Mouse (Mus musculus): ENCODE measurements around the gene Faf1. TPM values are rescaled to one million over a fixed set of nuclear protein-coding genes. Genes with fewer than 3 reads are reported as not detected.

The Faf1 gene
- polyA plus RNA-seq, 1 experiment from 2014 or later, result 22.6 TPM

- Histone ChIP-seq H3K27me3 (ENCODE audit: insufficient read depth, low read length) (peaks cover 86% of the 10 kb centered on the region), H3K9me3 (replicated peaks; ENCODE audit: low read length) (no peaks in the 10 kb centered on the region), H3K4me1 (replicated peaks; ENCODE audit: insufficient read depth, low read length) (no peaks in the 10 kb centered on the region; the same call in 1 of the 2 replicates), H3K9ac (ENCODE audit: low read depth, low read length) (no peak overlapping the region), H3K27ac (no peak overlapping the region), H3K36me3 (ENCODE audit: insufficient read depth, low read length) (no peaks in the 10 kb centered on the region), H3K4me3 (replicated peaks; ENCODE audit: low read depth, low read length) (no peak overlapping the region), H3K4me2 (ENCODE audit: low read length) (no peak overlapping the region)
- WGBS, result 3% methylated on average over 16 of the region's 16 CpGs
- no peak for TF ChIP-seq CTCF (IDR thresholded peaks at IDR 0.05; ENCODE audit: low read depth)
- ATAC-seq (replicated peaks; ENCODE audit: low FRiP score, low read depth), result no peak
- no peak for DNase-seq (ENCODE audit: low spot score)
These were observed 309.2 kb downstream of the Faf1 start for GRCm38 (mm10) chr4:109985424-109986172.

- no peak overlapping the region for H3K4me3 ChIP-seq (replicated peaks; ENCODE audit: low read depth, low read length)
- ATAC-seq (replicated peaks; ENCODE audit: low FRiP score, low read depth) (no peak), DNase-seq (ENCODE audit: low spot score) (no peak)
- H3K27me3 ChIP-seq (ENCODE audit: insufficient read depth, low read length), result peaks cover 79% of the 10 kb centered on the region
- H3K36me3 ChIP-seq (ENCODE audit: insufficient read depth, low read length), result no peaks in the 10 kb centered on the region
- TF ChIP-seq CTCF (IDR thresholded peaks at IDR 0.05; ENCODE audit: low read depth), result no peak
- no peak overlapping the region for H3K4me2 ChIP-seq (ENCODE audit: low read length)
- H3K4me1 ChIP-seq (replicated peaks; ENCODE audit: insufficient read depth, low read length), result no peaks in the 10 kb centered on the region; the same call in 1 of the 2 replicates
- H3K27ac ChIP-seq, result no peak overlapping the region
- H3K9ac ChIP-seq (ENCODE audit: low read depth, low read length), result no peak overlapping the region
- no peaks in the 10 kb centered on the region for H3K9me3 ChIP-seq (replicated peaks; ENCODE audit: low read length)
- WGBS, result 7% methylated on average over 9 of the region's 9 CpGs
These were observed 309.9 kb downstream of the Faf1 start for GRCm38 (mm10) chr4:109986301-109986700.

GRCm38 (mm10) chr4:109986748-109987355 lies 310.5 kb downstream of the Faf1 start:
- no peak for DNase-seq (ENCODE audit: low spot score)
- 6% methylated on average over 13 of the region's 13 CpGs for WGBS

GRCm38 (mm10) chr4:109987560-109988362 lies 311.4 kb downstream of the Faf1 start:
- 5% methylated on average over 17 of the region's 20 CpGs for WGBS
- no peak overlapping the region for H3K27ac ChIP-seq
- DNase-seq (ENCODE audit: low spot score) (no peak), ATAC-seq (replicated peaks; ENCODE audit: low FRiP score, low read depth) (no peak)
- H3K9me3 ChIP-seq (replicated peaks; ENCODE audit: low read length), result no peaks in the 10 kb centered on the region
- no peaks in the 10 kb centered on the region; the same call in 1 of the 2 replicates for H3K4me1 ChIP-seq (replicated peaks; ENCODE audit: insufficient read depth, low read length)
- no peak for TF ChIP-seq CTCF (IDR thresholded peaks at IDR 0.05; ENCODE audit: low read depth)
- no peak overlapping the region for H3K4me2 ChIP-seq (ENCODE audit: low read length)
- H3K4me3 ChIP-seq (replicated peaks; ENCODE audit: low read depth, low read length), result no peak overlapping the region
- H3K27me3 ChIP-seq (ENCODE audit: insufficient read depth, low read length), result peaks cover 72% of the 10 kb centered on the region
- H3K9ac ChIP-seq (ENCODE audit: low read depth, low read length), result no peak overlapping the region
- H3K36me3 ChIP-seq (ENCODE audit: insufficient read depth, low read length), result no peaks in the 10 kb centered on the region

More at GRCm38 (mm10) chr4:109986748-109987355, 310.5 kb downstream of the Faf1 start:
- TF ChIP-seq CTCF (IDR thresholded peaks at IDR 0.05; ENCODE audit: low read depth), result no peak
- Histone ChIP-seq H3K4me2 (ENCODE audit: low read length) (no peak overlapping the region), H3K27me3 (ENCODE audit: insufficient read depth, low read length) (peaks cover 73% of the 10 kb centered on the region), H3K27ac (no peak overlapping the region), H3K36me3 (ENCODE audit: insufficient read depth, low read length) (no peaks in the 10 kb centered on the region), H3K4me1 (replicated peaks; ENCODE audit: insufficient read depth, low read length) (no peaks in the 10 kb centered on the region; the same call in 1 of the 2 replicates), H3K9me3 (replicated peaks; ENCODE audit: low read length) (no peaks in the 10 kb centered on the region), H3K9ac (ENCODE audit: low read depth, low read length) (no peak overlapping the region), H3K4me3 (replicated peaks; ENCODE audit: low read depth, low read length) (no peak overlapping the region)
- no peak for ATAC-seq (replicated peaks; ENCODE audit: low FRiP score, low read depth)

GRCm38 (mm10) chr4:109988411-109988810 lies 312.0 kb downstream of the Faf1 start:
- ATAC-seq (replicated peaks; ENCODE audit: low FRiP score, low read depth) (no peak), DNase-seq (ENCODE audit: low spot score) (no peak)
- peaks cover 68% of the 10 kb centered on the region for H3K27me3 ChIP-seq (ENCODE audit: insufficient read depth, low read length)
- H3K9me3 ChIP-seq (replicated peaks; ENCODE audit: low read length), result no peaks in the 10 kb centered on the region
- 8% methylated on average over 5 of the region's 5 CpGs for WGBS
- no peak overlapping the region for H3K4me2 ChIP-seq (ENCODE audit: low read length)
- H3K4me3 ChIP-seq (replicated peaks; ENCODE audit: low read depth, low read length), result no peak overlapping the region
- H3K27ac ChIP-seq, result no peak overlapping the region
- H3K36me3 ChIP-seq (ENCODE audit: insufficient read depth, low read length), result no peaks in the 10 kb centered on the region
- TF ChIP-seq CTCF (IDR thresholded peaks at IDR 0.05; ENCODE audit: low read depth), result no peak
- no peak overlapping the region for H3K9ac ChIP-seq (ENCODE audit: low read depth, low read length)
- no peaks in the 10 kb centered on the region; the same call in 1 of the 2 replicates for H3K4me1 ChIP-seq (replicated peaks; ENCODE audit: insufficient read depth, low read length)

GRCm38 (mm10) chr4:109989213-109989612 lies 312.8 kb downstream of the Faf1 start:
- WGBS, result 41% methylated on average over 6 of the region's 6 CpGs
- Histone ChIP-seq H3K4me1 (replicated peaks; ENCODE audit: insufficient read depth, low read length) (no peaks in the 10 kb centered on the region), H3K36me3 (ENCODE audit: insufficient read depth, low read length) (no peaks in the 10 kb centered on the region), H3K27ac (no peak overlapping the region), H3K9ac (ENCODE audit: low read depth, low read length) (no peak overlapping the region), H3K4me3 (replicated peaks; ENCODE audit: low read depth, low read length) (no peak overlapping the region), H3K27me3 (ENCODE audit: insufficient read depth, low read length) (peaks cover 62% of the 10 kb centered on the region), H3K4me2 (ENCODE audit: low read length) (no peak overlapping the region), H3K9me3 (replicated peaks; ENCODE audit: low read length) (no peaks in the 10 kb centered on the region)
- peak; percentile 30; the same call in 1 of the 2 replicates for TF ChIP-seq CTCF (IDR thresholded peaks at IDR 0.05; ENCODE audit: low read depth)
- ATAC-seq (replicated peaks; ENCODE audit: low FRiP score, low read depth), result no peak
- DNase-seq (ENCODE audit: low spot score), result no peak
